Mouse (Mus musculus) intestine, embryonic 14.5 days (tissue): ENCODE measurements at regions not wholly inside any gene's neighbourhood (a gene's known extent, or its start where the extent isn't known, plus 50 kb on each side); places are given as distances from the start of the nearest gene placed in this dataset.

Experiments
- ATAC-seq: fragments of 200-750 bp; cut with Nextera tagmentation; replicated peaks from 2 replicates; pipeline ENCODE4 v1.8.0; 2017; ENCODE audit warnings: low read depth, moderate number of reproducible peaks, moderate TSS enrichment, moderate library complexity; ENCODE audit not compliant: low FRiP score, low TSS enrichment
- DNase-seq: peaks from one replicate; pipeline ENCODE4 v3.0.0-alpha.2; 2018; ENCODE audit warnings: low spot score
- H3K27ac ChIP-seq: fragments of 300-500 bp; sonication (generic); 2 replicates; pipeline ENCODE4 v1.5.1; 2014; ENCODE audit warnings: low read depth, mild to moderate bottlenecking, control low read depth
- H3K27me3 ChIP-seq: fragments of 300-500 bp; sonication (generic); replicated peaks from 2 replicates; pipeline ENCODE4 v1.6.1; 2014; ENCODE audit warnings: low read length, control low read depth; ENCODE audit not compliant: control insufficient read depth, insufficient read depth
- H3K36me3 ChIP-seq: fragments of 300-500 bp; sonication (generic); 2 replicates; pipeline ENCODE4 v1.6.1; 2014; ENCODE audit warnings: low read length, control low read depth; ENCODE audit not compliant: control insufficient read depth, insufficient read depth
- H3K4me1 ChIP-seq: fragments of 300-500 bp; sonication (generic); replicated peaks from 2 replicates; pipeline ENCODE4 v1.6.1; 2014; ENCODE audit warnings: low read length, control low read depth, mixed read lengths; ENCODE audit not compliant: control insufficient read depth, insufficient read depth
- H3K4me2 ChIP-seq: fragments of 300-500 bp; sonication (generic); 2 replicates; pipeline ENCODE4 v1.6.1; 2014; ENCODE audit warnings: low read length
- H3K4me3 ChIP-seq: fragments of 300-500 bp; sonication (generic); 2 replicates; pipeline ENCODE4 v1.5.1; 2014; ENCODE audit warnings: low read depth, low read length, control low read depth, mixed read lengths
- H3K9ac ChIP-seq: fragments of 300-500 bp; sonication (generic); 2 replicates; pipeline ENCODE4 v1.6.1; 2014; ENCODE audit warnings: mild to moderate bottlenecking, low read length
- H3K9me3 ChIP-seq: fragments of 300-500 bp; sonication (generic); 2 replicates; pipeline ENCODE4 v1.6.1; 2016; ENCODE audit warnings: low read length, control low read depth; ENCODE audit not compliant: control insufficient read depth
- WGBS: fragments of 180-500 bp; shearing (Covaris S2); extraction: QIAGEN DNeasy Blood & Tissue Kit; methylation state at CpG from one replicate; pipeline ENCODE4 v1.1.7; 2014; 5-methylcytosine and 5-hydroxymethylcytosine counted together

GRCm38 (mm10) chr14:16133410-16133809 is 115.7 kb upstream of the Ngly1 start:
- 79% methylated on average over 3 of the region's 3 CpGs for WGBS
- no peaks in the 10 kb centered on the region for H3K27me3 ChIP-seq
- no peak overlapping the region for H3K4me2 ChIP-seq
- H3K4me1 ChIP-seq = no peaks in the 10 kb centered on the region
- no peak overlapping the region for H3K27ac ChIP-seq
- ATAC-seq (no peak), DNase-seq (no peak)
- no peak overlapping the region for H3K9ac ChIP-seq
- H3K36me3 ChIP-seq = no peaks in the 10 kb centered on the region
- no peaks in the 10 kb centered on the region for H3K9me3 ChIP-seq
- H3K4me3 ChIP-seq = no peak overlapping the region

- Histone ChIP-seq H3K36me3 (no peaks in the 10 kb centered on the region), H3K4me2 (no peak overlapping the region), H3K9ac (no peak overlapping the region), H3K4me3 (no peak overlapping the region), H3K27ac (no peak overlapping the region), H3K27me3 (no peaks in the 10 kb centered on the region), H3K4me1 (no peaks in the 10 kb centered on the region), H3K9me3 (no peaks in the 10 kb centered on the region)
- DNase-seq (no peak), ATAC-seq (no peak)
- WGBS = 50% methylated on average over 3 of the region's 3 CpGs
Measured at GRCm38 (mm10) chr14:16136187-16136586, 112.9 kb upstream of the Ngly1 start.

- DNase-seq (no peak), ATAC-seq (no peak)
- Histone ChIP-seq H3K4me2 (no peak overlapping the region), H3K27me3 (no peaks in the 10 kb centered on the region), H3K9ac (no peak overlapping the region), H3K9me3 (no peaks in the 10 kb centered on the region), H3K4me3 (no peak overlapping the region), H3K36me3 (no peaks in the 10 kb centered on the region), H3K27ac (no peak overlapping the region), H3K4me1 (no peaks in the 10 kb centered on the region)
- WGBS = 93% methylated on average over 5 of the region's 5 CpGs
Measured at GRCm38 (mm10) chr14:16144299-16144698, 104.8 kb upstream of the Ngly1 start.

GRCm38 (mm10) chr14:16146811-16147210 is 102.3 kb upstream of the Ngly1 start:
- DNase-seq = no peak

GRCm38 (mm10) chr14:16151815-16152214 is 97.3 kb upstream of the Ngly1 start:
- WGBS = 84% methylated on average over 3 of the region's 3 CpGs
- no peaks in the 10 kb centered on the region for H3K36me3 ChIP-seq
- no peak overlapping the region for H3K4me3 ChIP-seq
- no peaks in the 10 kb centered on the region for H3K27me3 ChIP-seq
- ATAC-seq (no peak), DNase-seq (no peak)
- H3K9me3 ChIP-seq = no peaks in the 10 kb centered on the region
- H3K4me1 ChIP-seq = no peaks in the 10 kb centered on the region
- no peak overlapping the region for H3K4me2 ChIP-seq
- H3K27ac ChIP-seq = no peak overlapping the region
- H3K9ac ChIP-seq = no peak overlapping the region

More at GRCm38 (mm10) chr14:16146811-16147210, 102.3 kb upstream of the Ngly1 start:
- Histone ChIP-seq H3K9ac (no peak overlapping the region), H3K4me1 (no peaks in the 10 kb centered on the region), H3K4me3 (no peak overlapping the region), H3K36me3 (no peaks in the 10 kb centered on the region), H3K9me3 (no peaks in the 10 kb centered on the region), H3K4me2 (no peak overlapping the region), H3K27me3 (no peaks in the 10 kb centered on the region), H3K27ac (no peak overlapping the region)
- no peak for ATAC-seq
- WGBS = 74% methylated on average over 4 of the region's 4 CpGs

GRCm38 (mm10) chr14:16152702-16153101 is 96.4 kb upstream of the Ngly1 start:
- Histone ChIP-seq H3K9ac (no peak overlapping the region), H3K4me2 (no peak overlapping the region), H3K36me3 (no peaks in the 10 kb centered on the region), H3K27me3 (no peaks in the 10 kb centered on the region), H3K9me3 (no peaks in the 10 kb centered on the region), H3K4me3 (no peak overlapping the region), H3K27ac (no peak overlapping the region), H3K4me1 (no peaks in the 10 kb centered on the region)
- DNase-seq = no peak
- 68% methylated on average over 3 of the region's 3 CpGs for WGBS
- no peak for ATAC-seq

GRCm38 (mm10) chr14:16155106-16155505 is 94.0 kb upstream of the Ngly1 start:
- H3K9me3 ChIP-seq = no peaks in the 10 kb centered on the region
- no peak for ATAC-seq
- H3K27ac ChIP-seq = no peak overlapping the region
- no peak overlapping the region for H3K9ac ChIP-seq
- H3K4me3 ChIP-seq = no peak overlapping the region
- no peaks in the 10 kb centered on the region for H3K36me3 ChIP-seq
- H3K4me1 ChIP-seq = no peaks in the 10 kb centered on the region
- WGBS = 80% methylated on average over 1 of the region's 1 CpGs
- no peak for DNase-seq
- H3K27me3 ChIP-seq = no peaks in the 10 kb centered on the region
- H3K4me2 ChIP-seq = no peak overlapping the region

GRCm38 (mm10) chr14:16170226-16170625 is 78.9 kb upstream of the Ngly1 start:
- Histone ChIP-seq H3K36me3 (no peaks in the 10 kb centered on the region), H3K27ac (no peak overlapping the region), H3K9me3 (no peaks in the 10 kb centered on the region), H3K4me1 (no peaks in the 10 kb centered on the region), H3K27me3 (no peaks in the 10 kb centered on the region), H3K9ac (no peak overlapping the region), H3K4me3 (no peak overlapping the region), H3K4me2 (no peak overlapping the region)
- WGBS = 55% methylated on average over 1 of the region's 1 CpGs
- ATAC-seq (no peak), DNase-seq (no peak)

- no peak overlapping the region for H3K27ac ChIP-seq
- H3K27me3 ChIP-seq = no peaks in the 10 kb centered on the region
- no peak overlapping the region for H3K4me2 ChIP-seq
- H3K4me3 ChIP-seq = no peak overlapping the region
- no peaks in the 10 kb centered on the region for H3K4me1 ChIP-seq
- no peak overlapping the region for H3K9ac ChIP-seq
- no peaks in the 10 kb centered on the region for H3K9me3 ChIP-seq
- no peak for ATAC-seq
- no peak for DNase-seq
- 84% methylated on average over 3 of the region's 3 CpGs for WGBS
- H3K36me3 ChIP-seq = no peaks in the 10 kb centered on the region
Measured at GRCm38 (mm10) chr14:16172261-16172660, 76.8 kb upstream of the Ngly1 start.
